Mouse (Mus musculus) bone marrow, adult 2 months (tissue): Measurements from ENCODE around the gene Minpp1. TPM values are rescaled to one million over a fixed set of nuclear protein-coding genes. Genes with fewer than 3 reads are reported as not detected.

Experiments used
- H3K27ac ChIP-seq: fragments of 200-500 bp; 2 replicates; pipeline ENCODE4 v1.5.1; 2012; ENCODE audit warnings: low read depth, mild to moderate bottlenecking, control low read depth, inconsistent platforms, low read length; ENCODE audit not compliant: control insufficient read depth, poor library complexity, insufficient read depth
- H3K4me1 ChIP-seq: fragments of 200-500 bp; 2 replicates; pipeline ENCODE4 v1.6.1; 2011; ENCODE audit warnings: low read length; ENCODE audit not compliant: control insufficient read depth, insufficient read depth
- H3K4me3 ChIP-seq: fragments of 200-500 bp; replicated peaks from 2 replicates; pipeline ENCODE3; 2011; ENCODE audit warnings: mild to moderate bottlenecking, low read depth, low read length, control low read depth; ENCODE audit not compliant: control insufficient read depth
- CTCF ChIP-seq: fragments of 200-500 bp; IDR thresholded peaks from 2 replicates; pipeline ENCODE4 v1.5.1; 2011; ENCODE audit warnings: low read length, control low read depth; ENCODE audit not compliant: control insufficient read depth, insufficient read depth
- POLR2A ChIP-seq: fragments of 200-500 bp; IDR thresholded peaks from 2 replicates; pipeline ENCODE4 v1.6.1; 2011; ENCODE audit warnings: low read depth, mild to moderate bottlenecking, control low read depth, low read length, borderline replicate concordance; ENCODE audit not compliant: control insufficient read depth
- WGBS: fragments of 180-500 bp; shearing (Covaris S2); methylation state at CpG from one replicate; pipeline ENCODE4 v1.1.7; 2018; 5-methylcytosine and 5-hydroxymethylcytosine counted together
- polyA plus RNA-seq: library from polyadenylated mRNA; stranded (reverse); fragments of >200 nt; gene quantifications from 2 replicates; pipeline ENCODE4 v1.2.4, GENCODE M21; 2011; ENCODE audit warnings: low replicate concordance; ENCODE audit not compliant: missing spikeins, insufficient read depth, insufficient read length

The Minpp1 gene
- polyA plus RNA-seq, 1 experiment = 30.4 TPM

DNA sequence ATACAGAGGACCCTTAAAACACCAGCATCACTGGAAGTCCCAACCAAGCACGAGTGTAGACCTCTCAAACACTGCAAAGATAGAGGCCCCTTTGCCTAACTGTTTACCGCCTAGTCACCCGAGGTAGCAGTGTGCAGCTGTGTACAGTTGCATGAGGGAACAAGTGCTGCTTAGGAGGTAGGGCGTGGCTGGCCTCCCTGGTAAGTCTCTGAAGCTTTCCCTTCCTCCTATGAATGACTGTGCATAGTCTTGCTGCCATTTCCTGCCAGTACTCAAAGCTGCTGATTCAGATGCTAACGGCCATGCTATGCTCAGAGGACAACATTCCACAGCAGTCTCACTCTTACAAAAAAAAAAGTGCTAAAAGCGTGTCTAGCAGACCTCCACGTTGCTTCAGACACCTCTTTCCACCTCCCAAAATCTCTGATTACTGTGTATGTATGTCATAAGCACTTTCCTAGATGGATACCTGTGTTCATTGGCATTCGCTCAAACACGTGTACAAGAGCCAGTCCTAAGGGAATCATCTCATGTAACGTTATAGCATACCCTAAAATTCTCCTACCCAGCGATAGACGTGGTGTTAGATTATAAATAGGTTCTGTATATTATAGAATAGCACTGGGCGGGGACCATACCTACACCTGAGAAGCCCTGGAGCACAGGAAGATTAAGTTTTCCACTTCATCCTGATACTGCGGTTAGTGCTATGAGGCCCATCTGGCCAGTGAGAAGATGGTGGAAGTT is 38.4 kb downstream of the Minpp1 start:
- no peak for TF ChIP-seq POLR2A
- TF ChIP-seq CTCF = no peak
- no peak overlapping the region for H3K27ac ChIP-seq
- 39% methylated on average over 14 of the region's 14 CpGs for WGBS

DNA sequence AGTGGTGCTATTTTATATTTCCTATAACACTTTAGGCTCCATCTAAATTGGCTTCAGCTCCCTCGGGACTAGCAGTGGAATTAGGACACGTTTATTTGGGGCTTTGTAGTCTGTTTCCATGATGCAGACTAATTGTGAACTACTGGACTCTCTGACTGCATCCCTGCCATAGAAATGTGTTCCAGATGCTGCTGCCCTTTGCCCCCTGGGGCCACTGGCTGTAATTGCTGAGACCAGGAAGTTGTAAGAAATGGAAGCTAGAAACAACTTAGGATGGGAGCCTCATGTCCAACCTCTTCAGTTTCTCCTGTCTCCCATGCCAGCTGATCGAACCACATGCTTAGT is 38.9 kb downstream of the Minpp1 start:
- no peak overlapping the region for H3K4me3 ChIP-seq
- TF ChIP-seq POLR2A (no peak), CTCF (no peak)
- H3K4me1 ChIP-seq = peaks cover 6% of the 10 kb centered on the region; the same call in 1 of the 2 replicates
- 76% methylated on average over 3 of the region's 3 CpGs for WGBS
- H3K27ac ChIP-seq = no peak overlapping the region

More for the DNA sequence above, 38.4 kb downstream of the Minpp1 start:
- Histone ChIP-seq H3K4me1 (peaks cover 6% of the 10 kb centered on the region; the same call in 1 of the 2 replicates), H3K4me3 (no peak overlapping the region)

DNA sequence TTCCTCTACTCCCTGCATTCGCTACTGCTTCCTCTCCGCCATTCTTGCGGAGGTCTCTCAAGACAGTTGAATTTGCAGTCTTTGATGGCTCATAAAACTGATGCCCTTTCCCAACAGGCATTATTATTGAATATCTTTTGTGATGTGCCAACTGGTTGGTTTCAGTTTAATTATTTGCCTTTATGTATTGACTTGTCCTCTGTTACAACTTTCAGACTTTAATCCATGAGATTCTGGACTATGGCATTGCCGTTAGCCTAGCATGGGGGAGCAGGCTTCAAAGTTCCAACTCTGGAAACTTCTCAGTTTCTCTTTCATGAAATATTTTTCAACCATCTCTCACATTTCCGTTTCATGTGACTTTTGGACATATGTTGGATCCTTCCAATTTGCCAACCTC is 41.6 kb downstream of the Minpp1 start:
- WGBS = 85% methylated on average over 5 of the region's 5 CpGs
- Histone ChIP-seq H3K27ac (no peak overlapping the region), H3K4me1 (peaks cover 6% of the 10 kb centered on the region; the same call in 1 of the 2 replicates), H3K4me3 (no peak overlapping the region)
- TF ChIP-seq CTCF (no peak), POLR2A (no peak)

DNA sequence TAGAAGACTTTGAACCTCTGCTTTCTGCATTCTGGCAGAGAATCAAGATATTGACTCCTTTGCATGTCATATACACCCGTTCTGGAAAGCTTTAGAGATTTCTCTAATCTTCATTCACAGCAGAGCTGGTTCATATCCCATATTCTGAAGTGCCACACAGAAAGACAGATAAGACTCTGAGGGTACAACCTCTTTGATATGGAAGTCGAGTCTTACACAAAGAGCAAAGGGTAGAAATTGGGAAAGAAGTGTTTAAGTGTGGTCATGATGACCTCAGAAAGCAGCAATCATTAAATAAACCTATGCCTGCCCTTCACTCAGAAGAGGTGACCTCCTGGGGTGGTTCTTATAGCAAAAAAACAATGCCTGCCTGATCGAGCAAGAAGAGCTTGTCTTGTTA is 43.2 kb downstream of the Minpp1 start:
- H3K27ac ChIP-seq = no peak overlapping the region
- peaks cover 4% of the 10 kb centered on the region; the same call in 1 of the 2 replicates for H3K4me1 ChIP-seq
- 54% methylated on average over 3 of the region's 3 CpGs for WGBS
- H3K4me3 ChIP-seq = no peak overlapping the region
- TF ChIP-seq POLR2A = no peak
- TF ChIP-seq CTCF = no peak

DNA sequence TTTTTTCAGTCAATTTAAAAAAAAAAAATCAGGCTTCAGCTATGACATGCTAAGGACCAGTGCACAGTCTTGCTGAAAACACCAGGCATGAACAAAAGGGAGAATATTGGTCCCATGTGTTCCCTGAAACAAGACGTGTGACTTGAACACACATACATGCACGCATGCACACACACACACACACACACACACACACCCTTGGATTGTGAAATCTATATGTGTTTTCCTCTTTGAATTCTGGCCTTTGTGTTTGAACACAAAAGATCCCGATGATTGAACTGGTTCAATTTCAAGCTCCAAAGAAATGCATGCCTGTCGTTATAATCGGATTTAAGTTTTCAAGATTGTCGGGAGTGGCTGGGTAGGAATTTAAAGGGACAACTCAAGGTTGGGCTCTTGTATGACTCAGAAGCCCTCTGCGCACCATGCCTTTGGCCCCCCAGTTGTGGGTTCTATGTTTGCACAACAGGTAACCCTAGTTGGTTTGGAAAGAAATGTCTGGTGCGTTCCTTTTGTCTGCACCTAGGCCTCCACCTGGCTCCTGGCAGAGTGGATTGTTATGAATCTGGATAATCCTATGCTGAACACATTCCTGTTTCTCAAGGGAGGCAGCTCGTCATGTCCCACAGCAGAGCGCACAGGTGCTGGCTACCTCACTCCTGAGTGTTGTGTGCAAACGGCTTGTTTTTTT is 43.8 kb downstream of the Minpp1 start:
- no peak overlapping the region for H3K27ac ChIP-seq
- WGBS = 82% methylated on average over 11 of the region's 11 CpGs
- H3K4me3 ChIP-seq = no peak overlapping the region
- peaks cover 4% of the 10 kb centered on the region; the same call in 1 of the 2 replicates for H3K4me1 ChIP-seq
- no peak for TF ChIP-seq POLR2A
- no peak for TF ChIP-seq CTCF

DNA sequence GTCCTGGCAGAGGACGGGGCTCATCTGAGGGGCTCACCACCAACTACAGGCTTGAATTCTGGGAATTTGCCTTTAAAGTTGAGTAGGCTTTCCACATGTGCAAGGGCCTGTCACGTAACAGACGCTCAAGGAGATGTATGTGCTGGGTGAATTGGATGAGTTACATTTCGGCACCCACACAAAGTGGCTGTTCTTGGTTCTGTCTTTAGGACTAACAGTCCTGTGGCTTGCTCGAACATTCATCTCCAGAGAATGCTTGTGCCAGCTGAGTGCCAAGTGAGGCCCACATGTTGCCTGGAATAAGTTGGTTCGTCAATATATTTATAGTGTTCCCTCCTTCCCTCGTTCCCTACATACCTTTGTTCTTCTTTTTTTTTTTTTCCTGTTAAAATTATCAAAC is 44.7 kb downstream of the Minpp1 start:
- 86% methylated on average over 7 of the region's 7 CpGs for WGBS
- H3K4me1 ChIP-seq = peaks cover 3% of the 10 kb centered on the region; the same call in 1 of the 2 replicates
- TF ChIP-seq POLR2A = no peak
- no peak for TF ChIP-seq CTCF
- H3K27ac ChIP-seq = no peak overlapping the region
- no peak overlapping the region for H3K4me3 ChIP-seq

DNA sequence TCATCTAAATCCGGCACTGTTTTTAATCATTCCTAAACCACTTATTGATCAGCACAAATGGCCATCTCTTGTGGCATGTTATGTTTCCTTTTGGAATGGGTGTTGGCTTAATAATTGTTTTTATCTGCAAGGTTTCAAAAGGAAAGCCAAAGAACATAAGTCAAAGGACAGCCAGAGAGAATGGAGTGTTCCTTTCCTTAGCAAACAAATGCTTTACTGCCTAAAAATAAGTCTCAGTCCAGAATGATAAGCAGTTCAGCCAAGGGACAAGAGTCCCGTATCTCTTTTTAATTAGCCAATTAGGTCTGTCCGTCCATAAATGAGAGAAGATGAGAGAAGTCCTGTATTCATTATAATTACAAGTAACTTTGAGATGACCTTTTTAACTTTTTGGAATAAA is 46.8 kb downstream of the Minpp1 start:
- TF ChIP-seq POLR2A (no peak), CTCF (no peak)
- no peak overlapping the region for H3K27ac ChIP-seq
- no peaks in the 10 kb centered on the region for H3K4me1 ChIP-seq
- H3K4me3 ChIP-seq = no peak overlapping the region
- 79% methylated on average over 3 of the region's 3 CpGs for WGBS

DNA sequence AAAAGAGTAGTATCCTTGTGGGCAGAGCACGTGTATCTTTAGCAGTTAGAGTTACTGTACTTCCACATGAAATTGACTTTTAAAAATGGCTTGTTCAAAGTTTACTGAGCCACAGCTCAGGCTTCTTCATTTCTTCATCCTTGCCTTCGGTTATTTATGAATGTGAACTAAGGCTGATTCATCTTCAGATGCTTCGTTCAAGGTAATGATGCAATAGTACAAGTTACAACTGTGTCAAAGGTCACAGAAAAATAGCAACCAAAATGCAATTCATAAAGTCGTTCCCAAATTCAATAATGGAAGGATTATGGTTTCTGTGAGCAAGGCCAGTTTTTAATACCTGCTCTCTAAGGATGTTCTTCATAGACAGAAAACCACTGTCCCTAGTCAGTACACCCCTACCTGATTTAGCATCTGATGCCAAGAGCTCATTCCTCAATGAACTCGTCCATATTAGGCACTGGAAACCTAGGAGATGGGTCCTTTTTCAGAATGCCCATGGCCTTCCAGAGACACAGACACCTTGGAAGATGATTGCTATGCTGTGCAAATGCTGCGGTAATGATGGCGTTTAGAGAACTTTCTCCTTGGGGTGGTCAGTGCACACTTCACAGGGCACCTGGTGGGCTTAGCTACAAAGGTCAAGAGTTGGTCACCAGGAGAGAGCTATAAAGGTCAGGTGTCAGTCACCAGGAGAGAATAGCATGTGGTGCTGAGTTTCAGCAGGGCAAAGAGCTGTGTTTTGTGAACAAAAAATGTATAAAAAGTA is 47.4 kb downstream of the Minpp1 start:
- Histone ChIP-seq H3K4me3 (no peak overlapping the region), H3K27ac (no peak overlapping the region), H3K4me1 (no peaks in the 10 kb centered on the region)
- 59% methylated on average over 7 of the region's 7 CpGs for WGBS
- TF ChIP-seq CTCF (no peak), POLR2A (no peak)
